Mouse (Mus musculus): ENCODE data around the gene Ttc23. TPM values are rescaled to one million over a fixed set of nuclear protein-coding genes. Genes with fewer than 3 reads are reported as not detected.

Gene Ttc23
- polyA plus RNA-seq, 1 experiment from 2014 or later: 0.52 TPM

- Histone ChIP-seq H3K4me3 (ENCODE audit: inconsistent target) (no peak overlapping the region), H3K27ac (no peak overlapping the region), H3K36me3 (ENCODE audit: inconsistent target) (no peaks in the 10 kb centered on the region), H3K79me2 (ENCODE audit: inconsistent target) (no peaks in the 10 kb centered on the region)
- WGBS (ENCODE audit: missing documents): 95% methylated on average over 27 of the region's 28 CpGs
These were observed 50.9 kb downstream of the Ttc23 start for GRCm38 (mm10) chr7:67697892-67698630.

GRCm38 (mm10) chr7:67699301-67699700 lies 52.1 kb downstream of the Ttc23 start:
- no peak overlapping the region for H3K4me3 ChIP-seq (ENCODE audit: inconsistent target)
- 86% methylated on average over 4 of the region's 4 CpGs for WGBS (ENCODE audit: missing documents)
- no peaks in the 10 kb centered on the region for H3K79me2 ChIP-seq (ENCODE audit: inconsistent target)

GRCm38 (mm10) chr7:67700846-67701245 lies 53.6 kb downstream of the Ttc23 start:
- H3K36me3 ChIP-seq (ENCODE audit: inconsistent target): no peaks in the 10 kb centered on the region
- no peak overlapping the region for H3K27ac ChIP-seq
- H3K4me3 ChIP-seq (ENCODE audit: inconsistent target): no peak overlapping the region
- H3K79me2 ChIP-seq (ENCODE audit: inconsistent target): no peaks in the 10 kb centered on the region

More at GRCm38 (mm10) chr7:67699301-67699700, 52.1 kb downstream of the Ttc23 start:
- no peaks in the 10 kb centered on the region for H3K36me3 ChIP-seq (ENCODE audit: inconsistent target)
- no peak overlapping the region for H3K27ac ChIP-seq

GRCm38 (mm10) chr7:67701252-67701914 lies 54.2 kb downstream of the Ttc23 start:
- Histone ChIP-seq H3K79me2 (ENCODE audit: inconsistent target) (no peaks in the 10 kb centered on the region), H3K4me3 (ENCODE audit: inconsistent target) (no peak overlapping the region), H3K36me3 (ENCODE audit: inconsistent target) (no peaks in the 10 kb centered on the region), H3K27ac (no peak overlapping the region)
- WGBS (ENCODE audit: missing documents): 88% methylated on average over 17 of the region's 17 CpGs

- Histone ChIP-seq H3K79me2 (ENCODE audit: inconsistent target) (no peaks in the 10 kb centered on the region), H3K27ac (no peak overlapping the region), H3K4me3 (ENCODE audit: inconsistent target) (no peak overlapping the region), H3K36me3 (ENCODE audit: inconsistent target) (no peaks in the 10 kb centered on the region)
- WGBS (ENCODE audit: missing documents): 92% methylated on average over 6 of the region's 6 CpGs
These were observed 61.0 kb downstream of the Ttc23 start for GRCm38 (mm10) chr7:67708160-67708559.

GRCm38 (mm10) chr7:67710216-67710615 lies 63.0 kb downstream of the Ttc23 start:
- Histone ChIP-seq H3K27ac (no peak overlapping the region), H3K79me2 (ENCODE audit: inconsistent target) (no peaks in the 10 kb centered on the region)
- WGBS (ENCODE audit: missing documents): 70% methylated on average over 7 of the region's 7 CpGs

GRCm38 (mm10) chr7:67713820-67714510 lies 66.8 kb downstream of the Ttc23 start:
- no peak overlapping the region for H3K27ac ChIP-seq
- WGBS (ENCODE audit: missing documents): 96% methylated on average over 19 of the region's 19 CpGs
- H3K36me3 ChIP-seq (ENCODE audit: inconsistent target): no peaks in the 10 kb centered on the region
- H3K4me3 ChIP-seq (ENCODE audit: inconsistent target): no peak overlapping the region
- no peaks in the 10 kb centered on the region for H3K79me2 ChIP-seq (ENCODE audit: inconsistent target)

More at GRCm38 (mm10) chr7:67710216-67710615, 63.0 kb downstream of the Ttc23 start:
- Histone ChIP-seq H3K4me3 (ENCODE audit: inconsistent target) (no peak overlapping the region), H3K36me3 (ENCODE audit: inconsistent target) (no peaks in the 10 kb centered on the region)

GRCm38 (mm10) chr7:67715176-67715575 lies 68.0 kb downstream of the Ttc23 start:
- H3K4me3 ChIP-seq (ENCODE audit: inconsistent target): no peak overlapping the region
- WGBS (ENCODE audit: missing documents): 81% methylated on average over 7 of the region's 7 CpGs
- no peak overlapping the region for H3K27ac ChIP-seq
- H3K79me2 ChIP-seq (ENCODE audit: inconsistent target): no peaks in the 10 kb centered on the region
- H3K36me3 ChIP-seq (ENCODE audit: inconsistent target): no peaks in the 10 kb centered on the region

- no peak overlapping the region for H3K4me3 ChIP-seq (ENCODE audit: inconsistent target)
- 87% methylated on average over 11 of the region's 11 CpGs for WGBS (ENCODE audit: missing documents)
- H3K79me2 ChIP-seq (ENCODE audit: inconsistent target): no peaks in the 10 kb centered on the region
- H3K36me3 ChIP-seq (ENCODE audit: inconsistent target): no peaks in the 10 kb centered on the region
- H3K27ac ChIP-seq: no peak overlapping the region
These were observed 69.1 kb downstream of the Ttc23 start for GRCm38 (mm10) chr7:67716213-67716878.

- Histone ChIP-seq H3K27ac (no peak overlapping the region), H3K36me3 (ENCODE audit: inconsistent target) (no peaks in the 10 kb centered on the region), H3K4me3 (ENCODE audit: inconsistent target) (no peak overlapping the region), H3K79me2 (ENCODE audit: inconsistent target) (no peaks in the 10 kb centered on the region)
- 51% methylated on average over 10 of the region's 10 CpGs for WGBS (ENCODE audit: missing documents)
These were observed 69.7 kb downstream of the Ttc23 start for GRCm38 (mm10) chr7:67716925-67717324.

- 94% methylated on average over 3 of the region's 3 CpGs for WGBS (ENCODE audit: missing documents)
- no peak overlapping the region for H3K4me3 ChIP-seq (ENCODE audit: inconsistent target)
- H3K79me2 ChIP-seq (ENCODE audit: inconsistent target): no peaks in the 10 kb centered on the region
These were observed 70.3 kb downstream of the Ttc23 start for GRCm38 (mm10) chr7:67717520-67717919.

GRCm38 (mm10) chr7:67718804-67719203 lies 71.6 kb downstream of the Ttc23 start:
- Histone ChIP-seq H3K36me3 (ENCODE audit: inconsistent target) (no peaks in the 10 kb centered on the region), H3K79me2 (ENCODE audit: inconsistent target) (no peaks in the 10 kb centered on the region), H3K27ac (no peak overlapping the region), H3K4me3 (ENCODE audit: inconsistent target) (no peak overlapping the region)
- WGBS (ENCODE audit: missing documents): 84% methylated on average over 7 of the region's 8 CpGs

More at GRCm38 (mm10) chr7:67717520-67717919, 70.3 kb downstream of the Ttc23 start:
- Histone ChIP-seq H3K27ac (no peak overlapping the region), H3K36me3 (ENCODE audit: inconsistent target) (no peaks in the 10 kb centered on the region)

GRCm38 (mm10) chr7:67722163-67722562 lies 75.0 kb downstream of the Ttc23 start:
- H3K27ac ChIP-seq: no peak overlapping the region
- WGBS (ENCODE audit: missing documents): 82% methylated on average over 2 of the region's 2 CpGs
- H3K79me2 ChIP-seq (ENCODE audit: inconsistent target): no peaks in the 10 kb centered on the region
- H3K4me3 ChIP-seq (ENCODE audit: inconsistent target): no peak overlapping the region
- no peaks in the 10 kb centered on the region for H3K36me3 ChIP-seq (ENCODE audit: inconsistent target)

- H3K79me2 ChIP-seq (ENCODE audit: inconsistent target): no peaks in the 10 kb centered on the region
These were observed 77.3 kb downstream of the Ttc23 start for GRCm38 (mm10) chr7:67724536-67724935.

More at GRCm38 (mm10) chr7:67724536-67724935, 77.3 kb downstream of the Ttc23 start:
- no peak overlapping the region for H3K27ac ChIP-seq
- no peak overlapping the region for H3K4me3 ChIP-seq (ENCODE audit: inconsistent target)
- WGBS (ENCODE audit: missing documents): 83% methylated on average over 4 of the region's 4 CpGs
- no peaks in the 10 kb centered on the region for H3K36me3 ChIP-seq (ENCODE audit: inconsistent target)

Data from macrophage (primary cell).